Mouse (Mus musculus): ENCODE results near the gene Akt3. TPM values are rescaled to one million over a fixed set of nuclear protein-coding genes. Genes with fewer than 3 reads are reported as not detected.
A peak's percentile ranks its signal among the peaks of the same experiment; 100 is the strongest.

Akt3 gene
- polyA plus RNA-seq, 1 experiment from 2014 or later = 29.6 TPM

DNA sequence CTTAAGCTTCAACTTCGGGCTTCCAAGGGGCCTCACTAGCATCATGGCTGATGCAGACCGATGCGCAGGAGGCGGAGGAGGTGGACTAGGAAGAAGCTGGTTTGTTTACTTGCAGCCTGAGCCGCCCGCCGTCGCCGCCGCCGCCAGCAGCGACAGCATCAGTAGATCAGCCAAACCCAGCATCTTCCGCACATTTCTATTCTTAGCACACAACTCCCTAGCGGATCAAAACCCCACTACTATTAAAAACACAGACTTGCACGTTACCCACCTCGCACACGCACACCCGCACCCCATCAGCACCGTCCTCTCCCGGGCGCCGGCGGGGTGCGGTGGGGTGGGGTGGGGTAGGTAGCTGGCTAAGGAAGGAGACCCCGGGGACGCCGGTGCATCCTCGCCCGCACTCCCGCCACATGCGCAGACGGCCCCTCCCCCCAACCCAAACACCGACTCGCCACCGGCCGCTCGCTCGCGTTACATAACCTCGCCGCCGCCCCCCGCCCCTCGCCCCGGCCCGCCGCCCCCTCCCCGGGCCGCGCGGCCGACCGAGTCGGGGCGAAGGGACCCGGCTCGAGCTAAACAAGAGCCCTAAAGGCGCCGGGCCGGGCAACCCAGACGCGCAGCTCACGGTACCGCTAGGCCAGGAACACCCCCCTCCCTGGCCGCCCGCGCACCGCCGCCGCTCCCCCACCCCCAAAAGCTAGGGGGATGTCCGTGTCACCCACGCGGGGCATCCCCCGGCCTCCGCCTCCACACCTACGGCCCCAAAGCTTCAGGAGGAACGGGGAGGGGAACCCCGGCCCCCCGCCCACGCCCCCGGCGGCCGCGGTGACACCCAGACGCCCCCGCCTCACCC is 597 bp downstream of the Akt3 start:
- CTCF ChIA-PET = interaction anchor here (0.8 kb wide), 1 partner anchor 210 kb away, joined by 3 read pairs; no protein-coding TSS in a partner anchor
- POLR2A ChIA-PET = interaction anchor here (0.7 kb wide), 1 partner anchor 1583 kb away, joined by 3 read pairs; no protein-coding TSS in a partner anchor
- in situ Hi-C loops (cut with MboI; ENCODE audit: low pct_unique_long_range_greater_than_20kb) = no loop called here
- H3K27me3 ChIP-seq = no peaks in the 10 kb centered on the region
- no peak for DNase-seq (ENCODE audit: low read depth, low spot score)
- peak; percentile 60 for ATAC-seq
- TF ChIP-seq CTCF (IDR thresholded peaks at IDR 0.05) = no peak

DNA sequence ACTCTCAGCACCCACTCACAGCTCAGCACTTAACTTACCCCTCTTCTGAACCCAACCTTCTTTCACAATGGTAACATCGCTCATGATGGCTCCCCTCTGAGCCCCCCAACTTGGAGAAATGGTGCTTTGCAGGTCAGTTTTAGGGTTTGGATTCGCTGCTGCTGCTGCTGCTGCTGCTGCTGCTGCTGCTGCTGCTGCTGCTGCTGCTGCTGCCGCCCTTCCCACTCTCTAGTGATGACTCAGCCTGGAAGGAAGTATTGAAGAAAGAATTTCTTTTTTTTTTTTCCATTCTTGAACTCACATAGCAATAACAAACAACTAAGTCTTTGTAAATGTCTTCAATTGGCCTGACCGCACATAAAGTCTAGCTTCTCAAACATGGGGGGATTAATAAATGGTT is 9.4 kb downstream of the Akt3 start:
- CTCF ChIA-PET = no interaction called here
- DNase-seq (ENCODE audit: low read depth, low spot score) = no peak

DNA sequence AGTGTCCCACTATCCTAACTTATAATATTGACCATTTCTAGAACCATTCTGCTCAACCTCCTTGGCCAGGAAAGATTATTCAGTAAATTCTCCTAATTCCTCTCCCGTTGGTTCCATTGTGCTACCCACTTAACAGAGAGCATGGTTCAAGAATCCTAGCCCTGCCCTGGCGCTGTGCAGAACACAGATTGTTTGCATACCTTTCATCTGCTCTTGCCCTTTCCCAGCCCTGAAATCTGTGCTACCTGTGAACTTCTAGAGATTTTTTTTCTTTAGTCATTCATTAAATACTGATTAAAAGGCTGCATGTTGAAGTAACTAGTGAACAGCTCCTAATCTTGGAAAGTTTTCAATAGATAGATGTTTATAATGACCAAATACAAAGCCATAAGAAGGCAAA is 19.6 kb downstream of the Akt3 start:
- in situ Hi-C loops (cut with MboI; ENCODE audit: low pct_unique_long_range_greater_than_20kb) = no loop called here
- TF ChIP-seq CTCF (IDR thresholded peaks at IDR 0.05) = no peak
- DNase-seq (ENCODE audit: low read depth, low spot score) (no peak), ATAC-seq (no peak)
- ChIA-PET POLR2A (no interaction called here), CTCF (no interaction called here)
- no peaks in the 10 kb centered on the region for H3K27me3 ChIP-seq

More for the DNA sequence above, 9.4 kb downstream of the Akt3 start:
- TF ChIP-seq CTCF (IDR thresholded peaks at IDR 0.05) = no peak
- in situ Hi-C loops (cut with MboI; ENCODE audit: low pct_unique_long_range_greater_than_20kb) = no loop called here
- H3K27me3 ChIP-seq = no peaks in the 10 kb centered on the region
- no peak for ATAC-seq
- POLR2A ChIA-PET = no interaction called here

DNA sequence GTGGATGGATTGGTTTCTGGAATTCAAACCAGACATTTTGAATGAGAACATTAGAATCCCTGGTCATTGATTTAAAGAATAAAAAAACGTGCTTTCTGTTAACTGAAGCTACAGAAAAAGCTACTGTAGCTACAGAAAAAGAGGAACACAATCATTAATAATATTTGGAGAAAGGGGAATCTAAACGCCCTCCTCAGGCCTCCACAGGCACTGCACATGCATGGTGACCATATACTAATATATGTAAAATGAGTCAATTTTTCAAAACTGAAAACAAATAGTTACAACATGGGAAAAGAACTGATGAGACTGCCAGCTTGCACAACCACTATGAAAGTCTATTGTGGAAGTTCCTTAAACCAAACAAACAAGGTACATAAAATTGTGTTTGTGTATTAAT is 21.3 kb downstream of the Akt3 start:
- CTCF ChIA-PET = no interaction called here
- POLR2A ChIA-PET = no interaction called here
- peak; percentile 32 for TF ChIP-seq CTCF (IDR thresholded peaks at IDR 0.05)
- in situ Hi-C loops (cut with MboI; ENCODE audit: low pct_unique_long_range_greater_than_20kb) = no loop called here
- no peak for ATAC-seq
- DNase-seq (ENCODE audit: low read depth, low spot score) = no peak
- H3K27me3 ChIP-seq = no peaks in the 10 kb centered on the region

DNA sequence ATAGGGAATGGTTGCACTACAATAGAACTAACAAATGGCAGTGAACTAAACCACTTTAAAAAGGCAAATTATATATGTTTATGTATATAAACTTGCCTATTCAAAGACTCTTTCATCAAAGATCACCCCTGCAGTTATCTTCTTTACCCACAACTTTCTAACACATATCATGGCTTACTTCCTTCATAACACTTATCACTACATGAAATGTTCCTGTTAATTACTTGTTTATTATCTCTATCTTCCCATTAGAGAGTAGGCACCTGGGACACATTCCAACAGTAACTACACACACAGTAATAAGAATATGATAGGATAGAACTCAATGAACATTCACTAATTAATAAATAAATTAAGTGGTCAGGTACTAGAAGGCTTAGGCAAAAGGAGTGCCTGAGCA is 21.8 kb downstream of the Akt3 start:
- DNase-seq (ENCODE audit: low read depth, low spot score) = no peak
- no peaks in the 10 kb centered on the region for H3K27me3 ChIP-seq
- ChIA-PET CTCF (no interaction called here), POLR2A (no interaction called here)
- in situ Hi-C loops (cut with MboI; ENCODE audit: low pct_unique_long_range_greater_than_20kb) = no loop called here
- ATAC-seq = no peak
- no peak for TF ChIP-seq CTCF (IDR thresholded peaks at IDR 0.05)

DNA sequence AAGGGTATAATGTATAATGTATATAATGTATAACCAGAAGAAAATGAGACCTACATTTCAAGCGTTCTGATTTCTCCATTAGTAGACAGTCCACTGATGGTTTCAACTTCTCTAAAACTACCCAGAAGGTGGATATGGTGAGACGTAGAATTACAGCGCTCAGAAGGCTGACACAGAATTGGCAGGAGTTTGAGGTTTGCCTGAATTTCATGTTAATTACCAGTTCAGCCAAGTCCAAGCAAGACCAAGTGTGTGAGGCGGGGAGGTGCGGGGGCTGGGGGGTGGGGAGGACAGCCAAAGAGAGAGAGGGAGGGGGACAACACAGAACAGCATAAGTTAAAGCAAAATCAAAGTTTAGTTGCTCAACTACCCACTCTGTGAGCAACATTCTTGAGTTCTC is 23.5 kb downstream of the Akt3 start:
- POLR2A ChIA-PET = no interaction called here
- ATAC-seq (no peak), DNase-seq (ENCODE audit: low read depth, low spot score) (no peak)
- CTCF ChIA-PET = no interaction called here
- TF ChIP-seq CTCF (IDR thresholded peaks at IDR 0.05) = no peak
- no peaks in the 10 kb centered on the region for H3K27me3 ChIP-seq
- in situ Hi-C loops (cut with MboI; ENCODE audit: low pct_unique_long_range_greater_than_20kb) = no loop called here

DNA sequence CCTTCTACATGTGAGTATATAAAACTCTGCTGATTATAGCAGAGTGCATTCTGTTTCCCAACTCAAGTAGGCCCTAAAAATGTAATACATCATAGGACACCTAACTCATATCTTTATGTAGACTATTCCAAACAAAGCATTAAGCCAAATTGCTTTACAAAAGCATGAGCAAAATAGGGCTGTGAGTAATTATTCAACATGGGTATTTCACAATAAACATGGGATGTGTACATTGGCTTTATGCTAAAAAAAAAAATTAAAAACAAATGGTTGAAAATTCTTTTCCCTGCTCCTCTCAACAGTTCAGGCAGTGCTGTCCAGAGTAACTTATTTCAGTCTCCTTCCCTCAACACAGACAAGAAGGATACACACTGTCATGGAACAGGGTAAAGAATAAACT is 26.9 kb downstream of the Akt3 start:
- in situ Hi-C loops (cut with MboI; ENCODE audit: low pct_unique_long_range_greater_than_20kb) = no loop called here
- DNase-seq (ENCODE audit: low read depth, low spot score) (no peak), ATAC-seq (no peak)
- ChIA-PET POLR2A (no interaction called here), CTCF (no interaction called here)
- no peaks in the 10 kb centered on the region for H3K27me3 ChIP-seq
- TF ChIP-seq CTCF (IDR thresholded peaks at IDR 0.05) = no peak

DNA sequence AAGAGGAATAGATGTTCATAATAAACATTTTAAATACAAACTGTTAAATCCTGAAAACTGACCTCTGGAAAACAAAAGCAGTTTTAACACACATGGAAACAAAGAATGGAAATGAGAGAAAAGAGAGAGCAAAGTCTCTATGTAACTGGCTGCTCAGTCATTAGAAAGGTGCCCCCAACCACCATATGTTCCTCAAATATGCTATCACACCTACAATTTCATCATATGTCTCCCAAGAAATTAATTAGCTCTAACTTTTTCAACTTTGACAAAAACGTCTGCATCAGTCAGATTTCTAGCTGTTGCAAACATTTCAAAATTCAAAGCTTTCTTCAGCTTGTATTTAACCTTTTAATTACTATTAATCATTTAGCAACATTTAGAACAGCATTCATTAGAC is 59.0 kb downstream of the Akt3 start:
- TF ChIP-seq CTCF (IDR thresholded peaks at IDR 0.05) = no peak
- ATAC-seq (no peak), DNase-seq (ENCODE audit: low read depth, low spot score) (no peak)
- POLR2A ChIA-PET = no interaction called here
- no peaks in the 10 kb centered on the region for H3K27me3 ChIP-seq
- in situ Hi-C loops (cut with MboI; ENCODE audit: low pct_unique_long_range_greater_than_20kb) = loop anchor here (5.0 kb wide), 2 partner anchors 243 to 488 kb away; partner anchors contain the start of gene Zbtb18
- CTCF ChIA-PET = interaction anchor here (1.6 kb wide), 1 partner anchor 504 kb away, joined by 3 read pairs; no protein-coding TSS in a partner anchor

DNA sequence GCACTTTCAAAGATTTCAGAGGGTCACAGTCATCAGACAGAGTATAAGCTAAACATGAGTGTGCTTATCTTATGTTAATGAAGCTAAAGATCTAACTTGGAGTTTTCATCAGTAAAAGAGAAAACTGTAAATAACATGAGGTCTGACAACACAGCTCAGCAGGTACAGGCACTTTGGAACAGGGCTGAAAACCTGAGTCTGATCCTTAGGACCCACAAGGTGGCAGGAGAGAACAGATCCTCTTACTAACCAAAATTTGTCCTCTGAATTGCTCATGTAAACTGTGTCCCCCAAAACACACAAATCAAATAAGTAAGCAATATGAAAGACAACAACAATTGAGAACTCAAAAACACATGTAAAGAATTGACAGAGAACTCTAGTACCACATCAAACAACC is 62.8 kb downstream of the Akt3 start:
- no peak for ATAC-seq
- no peak for DNase-seq (ENCODE audit: low read depth, low spot score)
- peak; percentile 59 for TF ChIP-seq CTCF (IDR thresholded peaks at IDR 0.05)
- in situ Hi-C loops (cut with MboI; ENCODE audit: low pct_unique_long_range_greater_than_20kb) = loop anchor here (5.0 kb wide), 2 partner anchors 247 to 492 kb away; partner anchors contain the start of gene Zbtb18
- ChIA-PET POLR2A (interaction anchor here (0.8 kb wide), 1 partner anchor 64 kb away, joined by 3 read pairs; no protein-coding TSS in a partner anchor), CTCF (interaction anchor here (1.2 to 2.8 kb wide), 2 partner anchors 19 to 489 kb away, joined by 3 to 8 read pairs; no protein-coding TSS in a partner anchor)
- H3K27me3 ChIP-seq = no peaks in the 10 kb centered on the region

DNA sequence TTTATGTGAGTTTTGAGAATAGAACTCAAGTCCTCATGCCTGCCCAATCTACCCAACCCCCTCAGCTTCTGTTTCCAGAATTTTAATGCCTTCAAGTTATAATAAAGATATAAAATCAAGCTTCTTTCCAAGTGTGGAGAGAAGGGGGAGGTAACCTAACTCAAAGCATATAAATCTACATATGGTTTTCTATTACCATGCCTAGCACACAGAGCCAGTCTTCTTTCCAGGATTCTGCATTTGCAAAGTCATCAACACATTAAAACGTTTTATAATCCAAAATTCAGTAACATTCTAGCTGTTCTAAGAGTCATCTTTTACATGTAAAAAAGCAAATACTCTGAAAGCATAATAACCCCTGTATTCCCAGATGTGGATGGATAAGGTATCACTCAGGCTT is 63.7 kb downstream of the Akt3 start:
- ChIA-PET POLR2A (no interaction called here), CTCF (interaction anchor here (1.0 to 2.8 kb wide), 3 partner anchors 18 to 492 kb away, joined by 3 to 8 read pairs (median 3); no protein-coding TSS in a partner anchor)
- no peak for ATAC-seq
- no peak for TF ChIP-seq CTCF (IDR thresholded peaks at IDR 0.05)
- DNase-seq (ENCODE audit: low read depth, low spot score) = no peak
- no peaks in the 10 kb centered on the region for H3K27me3 ChIP-seq
- in situ Hi-C loops (cut with MboI; ENCODE audit: low pct_unique_long_range_greater_than_20kb) = no loop called here

DNA sequence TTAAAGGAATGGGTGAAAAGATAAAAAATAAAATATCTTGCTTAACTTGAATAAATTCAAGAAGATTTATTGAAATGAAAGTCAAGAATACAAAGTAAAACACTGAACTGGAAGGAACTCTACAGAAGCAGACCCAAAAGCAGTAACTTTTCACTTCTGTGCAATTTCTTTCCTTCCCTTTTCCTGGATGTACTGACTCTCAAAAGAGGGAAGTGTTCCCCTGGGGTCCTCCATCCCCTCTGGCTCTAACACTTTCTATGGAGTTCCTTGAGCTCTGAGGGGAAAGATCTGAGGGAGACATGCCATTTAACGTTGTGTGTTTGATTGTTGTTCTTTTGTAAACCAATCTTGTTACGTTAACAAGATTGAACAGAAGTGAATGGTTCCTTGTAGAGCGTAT is 66.4 kb downstream of the Akt3 start:
- in situ Hi-C loops (cut with MboI; ENCODE audit: low pct_unique_long_range_greater_than_20kb) = no loop called here
- no peak for DNase-seq (ENCODE audit: low read depth, low spot score)
- no peak for ATAC-seq
- H3K27me3 ChIP-seq = no peaks in the 10 kb centered on the region
- CTCF ChIA-PET = no interaction called here
- TF ChIP-seq CTCF (IDR thresholded peaks at IDR 0.05) = no peak
- POLR2A ChIA-PET = no interaction called here
